Mouse (Mus musculus): ENCODE data around the gene Acin1.

- no peak for TF ChIP-seq POLR2A (IDR thresholded peaks at IDR 0.05; ENCODE audit: borderline replicate concordance, extremely low read depth, insufficient read depth, insufficient read length, poor library complexity, severe bottlenecking)
- TF ChIP-seq CTCF (IDR thresholded peaks at IDR 0.05; ENCODE audit: borderline replicate concordance, extremely low read depth, insufficient read depth, insufficient read length), result no peak
Measured at GRCm38 (mm10) chr14:54712074-54712473, 25.3 kb upstream of the Acin1 start, which contains the start of gene Cebpe.

Data from brain, embryonic 14.5 days (tissue).